Mouse (Mus musculus) urinary bladder, postnatal 25 days (tissue): ENCODE measurements around the gene Ciapin1.
"Not testable (repeated sequence)": the region's sequence is repeated elsewhere in the genome, so short reads cannot be mapped to it uniquely, and the experiment has no call there.

Experiments
- DNase-seq: peaks from one replicate; pipeline ENCODE4 v3.0.0; 2022; ENCODE audit warnings: low spot score

Gene Ciapin1

DNA sequence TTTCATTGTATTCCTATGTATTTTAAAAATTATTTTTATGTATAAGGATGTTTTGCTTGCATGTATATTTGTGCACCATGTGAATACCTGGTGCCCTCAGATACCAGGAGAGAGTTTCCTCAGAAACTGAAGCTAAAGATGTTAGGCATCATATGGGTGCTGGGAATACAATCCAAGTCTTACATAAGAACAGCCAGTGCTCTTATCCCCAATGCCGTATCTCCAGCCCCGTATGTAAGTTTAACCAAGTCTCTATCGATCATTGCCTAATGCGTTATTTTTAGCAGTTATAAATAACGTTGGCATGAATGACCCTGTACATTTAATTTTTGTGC, 18.8 kb upstream of the Ciapin1 start:
- DNase-seq: no peak

DNA sequence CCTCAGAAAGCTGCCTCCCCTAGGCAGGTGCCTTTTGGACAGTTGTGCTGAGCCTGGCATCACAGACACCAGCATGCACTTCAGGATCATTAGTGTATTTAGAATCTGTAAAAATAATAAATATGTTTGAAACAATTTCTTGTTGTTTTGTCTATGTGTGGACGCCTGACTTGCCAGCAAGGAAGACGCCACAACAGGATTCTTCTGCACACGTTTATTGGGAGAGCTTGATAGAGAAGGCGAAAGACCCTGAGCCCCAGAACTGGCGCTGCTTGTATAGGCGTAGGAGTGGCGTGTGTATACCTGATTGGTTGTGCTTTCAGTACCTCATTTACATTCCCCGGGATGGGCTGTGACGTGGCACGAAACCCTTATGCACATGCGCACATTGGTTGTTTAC, 16.6 kb upstream of the Ciapin1 start:
- not testable (repeated sequence) for DNase-seq

DNA sequence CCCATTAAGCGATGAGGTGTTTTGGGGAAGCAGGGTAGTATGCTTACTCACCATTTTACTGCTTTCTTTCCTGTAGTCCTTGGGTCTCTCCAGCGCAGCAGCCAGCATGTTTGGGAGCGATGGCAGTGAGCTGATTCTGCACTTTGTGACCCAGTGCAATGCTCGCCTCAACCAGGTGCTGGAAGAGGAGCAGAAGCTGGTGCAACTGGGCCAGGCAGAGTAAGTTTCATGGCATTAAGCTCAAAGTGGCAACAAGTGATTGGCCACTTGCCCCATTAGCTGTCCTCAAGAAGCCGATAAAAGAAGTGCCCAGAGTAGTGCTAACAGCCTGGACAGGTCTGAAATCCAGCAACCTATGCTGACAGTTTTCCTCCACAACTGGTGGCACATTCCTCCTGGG, 11.9 kb upstream of the Ciapin1 start:
- DNase-seq: no peak

DNA sequence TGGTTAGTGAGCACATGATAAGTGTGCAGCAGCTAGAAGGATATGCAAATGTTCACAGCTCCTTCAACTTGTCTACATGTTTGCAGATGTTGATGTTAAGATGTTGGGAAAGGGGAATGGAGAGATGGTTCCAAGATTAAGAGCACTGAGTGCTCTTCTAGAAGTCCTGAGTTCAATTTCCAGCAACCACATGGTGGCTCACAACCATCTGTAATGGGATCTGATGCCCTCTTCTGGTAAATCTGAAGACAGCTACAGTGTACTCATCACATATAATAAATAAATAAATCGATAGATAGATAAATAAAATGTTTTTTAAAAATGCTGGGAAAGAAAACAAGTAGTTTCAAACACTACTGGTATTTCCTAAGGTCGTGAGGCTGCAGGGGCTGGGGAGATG, 3.0 kb upstream of the Ciapin1 start:
- no peak for DNase-seq

DNA sequence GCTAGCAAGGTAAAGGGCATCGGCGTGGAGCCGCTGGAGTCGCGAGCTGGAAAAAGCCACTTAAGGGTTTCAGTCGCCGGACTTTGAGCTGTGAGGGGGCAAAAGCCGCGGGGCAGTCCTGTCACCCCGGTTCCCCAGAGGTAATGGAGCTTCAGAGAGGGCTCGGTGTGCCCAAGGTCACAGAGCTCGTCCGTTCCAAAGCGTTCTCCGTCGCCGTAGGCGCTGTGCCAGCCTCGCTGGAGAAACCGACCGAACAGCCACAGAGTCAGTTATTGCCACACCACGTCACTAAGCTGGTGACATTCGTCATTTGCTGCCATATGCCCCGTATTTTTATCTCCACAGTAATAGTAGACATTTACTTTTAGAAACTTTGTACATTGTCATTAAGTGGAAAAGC, 442 bp upstream of the Ciapin1 start:
- peak; percentile 58 for DNase-seq

DNA sequence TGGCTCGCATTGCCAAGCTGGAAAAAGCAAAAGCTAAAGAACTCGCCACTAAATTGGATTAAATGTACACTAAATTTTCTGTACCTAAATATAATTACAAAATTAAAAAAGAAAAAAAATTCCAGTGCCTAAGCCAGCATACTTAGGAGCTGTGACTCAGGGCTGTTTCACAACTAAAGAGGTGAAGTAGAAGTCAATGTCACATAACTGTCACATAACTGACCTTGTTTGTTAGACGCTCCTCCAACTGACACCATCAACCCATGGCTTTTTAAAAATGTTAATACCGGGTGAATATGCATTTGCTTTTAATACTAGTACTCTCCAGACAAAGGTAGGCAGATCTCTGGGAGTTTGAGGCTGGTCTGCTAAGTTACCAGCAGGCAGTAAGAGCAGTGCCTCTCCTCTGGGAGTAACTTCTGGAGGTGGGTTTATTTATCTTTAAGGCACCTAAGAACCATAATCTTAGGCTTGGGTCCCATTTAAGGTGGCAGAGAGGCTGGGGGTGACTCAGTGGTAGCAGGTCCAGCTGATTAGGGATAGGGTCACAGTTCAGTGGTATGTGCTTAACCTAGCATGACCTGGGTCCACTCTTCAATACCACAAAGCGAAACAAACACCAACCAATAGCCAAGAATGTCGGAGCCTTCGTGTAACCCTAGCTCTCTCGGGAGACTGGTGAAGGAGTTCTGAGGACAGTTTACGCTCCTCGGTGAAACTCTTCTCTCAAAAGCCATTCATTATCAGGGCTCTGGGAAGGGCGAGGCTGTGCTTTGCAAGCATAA, 1.5 kb downstream of the Ciapin1 start:
- DNase-seq: no peak

DNA sequence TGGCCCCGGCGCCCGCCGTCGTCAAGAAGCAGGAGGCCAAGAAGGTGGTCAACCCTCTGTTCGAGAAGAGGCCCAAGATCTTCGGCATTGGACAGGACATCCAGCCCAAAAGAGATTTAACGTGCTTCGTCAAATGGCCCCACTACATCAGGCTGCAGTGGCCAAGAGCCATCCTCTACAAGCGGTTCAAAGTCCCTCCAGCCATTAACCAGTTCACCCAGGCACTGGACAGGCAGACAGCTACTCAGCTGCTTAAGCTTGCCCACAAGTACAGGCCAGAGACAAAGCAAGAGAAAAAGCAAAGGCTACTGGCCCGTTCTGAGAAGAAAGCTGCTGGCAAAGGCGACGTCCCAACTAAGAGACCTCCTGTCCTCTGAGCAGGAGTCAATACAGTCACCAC, 2.4 kb downstream of the Ciapin1 start:
- DNase-seq: not testable (repeated sequence)

DNA sequence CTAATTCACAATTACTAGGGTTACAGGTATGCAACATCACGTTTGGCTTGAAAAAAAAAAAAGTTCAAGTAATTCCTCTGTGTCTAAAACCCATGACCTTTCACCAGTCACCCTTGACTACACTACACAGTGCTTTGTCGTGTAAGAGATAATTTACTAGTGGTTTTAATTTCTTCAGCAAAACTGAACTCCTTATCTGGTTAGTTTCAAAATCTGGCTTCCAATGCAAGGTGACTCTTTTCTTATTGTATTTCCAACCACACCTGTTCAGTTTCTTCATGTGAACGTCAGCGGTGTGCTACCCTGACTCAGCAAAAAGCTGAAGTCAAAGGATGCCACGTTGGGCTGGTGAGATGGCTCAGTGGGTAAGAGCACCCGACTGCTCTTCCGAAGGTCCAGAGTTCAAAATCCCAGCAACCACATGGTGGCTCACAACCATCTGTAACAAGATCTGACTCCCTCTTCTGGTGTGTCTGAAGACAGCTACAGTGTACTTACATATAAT, 4.2 kb downstream of the Ciapin1 start:
- DNase-seq: not testable (repeated sequence)

DNA sequence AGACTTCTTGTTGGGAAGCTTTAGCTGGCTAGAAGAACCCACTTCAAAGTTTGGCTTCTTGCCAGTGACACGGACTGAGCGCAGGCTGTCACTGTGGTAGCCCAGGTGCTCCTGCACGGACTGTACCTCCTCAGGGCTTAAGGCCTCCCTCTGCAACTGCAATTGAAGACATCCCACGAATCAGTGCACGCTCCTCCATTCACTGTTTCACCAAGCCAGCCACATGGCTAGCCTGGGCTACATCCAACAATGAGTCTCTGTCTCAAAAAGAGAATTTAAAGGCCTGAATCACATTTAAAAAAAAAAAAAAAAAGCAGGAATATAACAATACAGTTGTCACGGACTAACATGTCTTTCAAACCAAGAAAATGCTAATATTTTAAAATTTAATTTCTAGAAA, 9.9 kb downstream of the Ciapin1 start:
- DNase-seq: no peak

DNA sequence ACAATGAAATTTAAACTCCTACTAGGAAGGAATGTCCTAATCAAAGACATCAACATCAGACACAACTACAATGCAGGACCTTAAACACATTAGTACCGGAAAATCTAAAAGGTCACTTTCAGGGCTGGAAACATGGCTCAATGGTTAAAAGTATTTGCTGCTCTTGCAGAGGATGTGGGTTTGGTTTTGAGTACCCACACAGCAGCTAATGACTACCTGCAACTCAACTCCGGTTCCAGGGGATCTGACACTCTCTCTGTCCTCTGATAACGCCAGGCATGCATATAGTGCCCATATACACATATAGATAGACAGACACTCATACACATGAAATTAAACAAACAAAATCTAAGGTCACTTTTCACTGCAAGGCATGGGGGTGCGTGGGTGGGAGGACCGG, 11.9 kb downstream of the Ciapin1 start:
- DNase-seq: no peak

DNA sequence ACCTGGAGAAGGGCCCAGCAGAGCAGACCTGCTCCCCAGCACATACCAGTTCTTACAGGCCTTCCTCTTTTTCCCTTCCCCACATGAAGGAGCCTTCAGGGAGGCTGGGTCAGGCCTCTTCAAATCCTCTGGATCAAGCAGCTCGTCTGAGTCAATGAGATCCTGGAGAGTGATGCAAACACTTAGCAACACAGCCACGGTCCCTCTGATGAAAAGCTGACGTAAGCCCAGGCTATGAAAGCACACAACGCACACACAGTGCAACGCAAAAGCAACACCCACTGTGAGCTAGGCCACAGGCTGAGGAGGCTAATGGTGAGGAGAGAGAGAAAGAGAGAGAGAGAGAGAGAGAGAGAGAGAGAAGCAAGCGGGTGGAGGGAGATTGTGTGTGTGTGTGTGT, 13.0 kb downstream of the Ciapin1 start:
- no peak for DNase-seq

DNA sequence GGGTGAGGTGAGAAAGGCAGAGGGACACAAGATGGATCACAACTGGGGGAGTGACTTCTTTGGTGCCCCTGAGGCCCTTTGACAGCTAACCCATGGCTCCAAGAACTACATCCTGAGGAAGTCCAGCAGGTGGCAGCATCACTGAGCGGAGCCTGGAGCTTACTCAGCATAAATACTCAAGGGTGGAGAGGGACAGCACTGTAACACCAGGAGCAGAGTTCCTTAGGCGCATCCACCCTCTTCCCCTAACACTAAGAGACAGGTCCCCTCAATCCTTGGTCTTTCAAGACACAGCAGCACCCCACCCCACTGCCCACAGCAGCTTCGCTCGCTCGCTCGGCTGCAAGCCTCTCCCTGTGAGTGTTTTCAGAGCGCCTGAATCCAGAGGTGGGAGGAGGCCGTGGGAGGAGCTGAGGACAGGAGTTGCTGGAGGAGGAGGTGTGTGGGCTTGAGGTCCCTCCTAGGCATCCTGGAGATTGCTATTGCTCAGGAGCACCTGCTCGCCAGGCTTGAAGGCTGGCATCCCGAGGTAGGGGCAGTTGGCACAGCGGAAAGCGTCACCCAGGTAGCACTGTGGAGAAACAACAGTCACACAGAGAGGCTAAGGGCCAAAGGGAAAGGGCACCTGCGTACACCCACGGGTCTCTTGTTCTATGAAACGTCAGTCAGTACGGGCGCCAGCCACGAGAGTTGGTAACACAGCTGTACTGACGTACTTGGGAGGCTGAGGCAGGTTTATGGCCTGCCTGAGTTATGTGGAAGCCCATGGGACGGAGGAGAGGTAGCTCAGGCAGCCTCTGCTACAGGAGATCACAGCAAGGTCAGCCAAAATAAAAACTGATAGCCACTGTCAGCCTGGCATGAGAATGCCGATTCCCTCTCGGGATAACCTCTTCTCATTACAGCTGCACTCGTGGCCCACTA, 15.3 kb downstream of the Ciapin1 start:
- DNase-seq: peak; percentile 51

DNA sequence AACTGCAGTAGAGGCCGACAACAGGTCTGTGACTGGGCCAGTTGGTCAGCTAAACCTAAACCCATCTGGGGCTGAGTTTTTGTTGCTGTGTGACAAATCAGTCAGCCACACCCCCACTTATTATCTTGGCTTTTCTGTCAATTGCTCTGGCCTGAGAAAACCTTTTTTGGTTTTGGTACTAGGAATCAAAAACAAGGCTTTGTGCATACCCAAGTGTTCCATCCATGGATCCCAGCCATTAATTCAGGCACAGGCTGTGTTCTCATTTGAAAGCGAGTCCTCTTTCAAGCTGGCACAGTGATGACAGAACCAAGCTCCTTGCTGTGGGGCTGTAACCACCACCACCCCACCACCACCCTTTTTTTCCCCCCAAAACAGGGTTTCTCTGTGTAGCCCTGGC, 16.8 kb downstream of the Ciapin1 start:
- DNase-seq: no peak

DNA sequence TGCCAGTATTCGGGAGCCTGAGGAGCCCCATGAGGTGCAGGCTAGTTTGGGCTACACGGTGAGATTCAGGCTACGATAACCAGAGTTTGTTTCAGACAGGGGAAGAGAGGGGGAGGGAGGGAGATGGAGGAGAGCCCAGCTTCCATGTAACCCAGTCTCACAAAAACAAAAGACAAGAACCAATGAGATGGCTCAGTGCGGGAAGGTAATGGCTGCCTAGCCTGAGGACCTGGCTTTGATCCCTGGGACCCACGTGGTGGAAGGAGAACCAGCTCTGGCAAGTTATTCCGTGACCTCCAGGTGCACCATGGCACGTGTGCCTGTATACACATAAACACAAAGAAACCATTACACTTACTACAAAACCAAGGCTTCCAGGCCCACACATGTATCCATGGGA, 17.6 kb downstream of the Ciapin1 start:
- DNase-seq: no peak

DNA sequence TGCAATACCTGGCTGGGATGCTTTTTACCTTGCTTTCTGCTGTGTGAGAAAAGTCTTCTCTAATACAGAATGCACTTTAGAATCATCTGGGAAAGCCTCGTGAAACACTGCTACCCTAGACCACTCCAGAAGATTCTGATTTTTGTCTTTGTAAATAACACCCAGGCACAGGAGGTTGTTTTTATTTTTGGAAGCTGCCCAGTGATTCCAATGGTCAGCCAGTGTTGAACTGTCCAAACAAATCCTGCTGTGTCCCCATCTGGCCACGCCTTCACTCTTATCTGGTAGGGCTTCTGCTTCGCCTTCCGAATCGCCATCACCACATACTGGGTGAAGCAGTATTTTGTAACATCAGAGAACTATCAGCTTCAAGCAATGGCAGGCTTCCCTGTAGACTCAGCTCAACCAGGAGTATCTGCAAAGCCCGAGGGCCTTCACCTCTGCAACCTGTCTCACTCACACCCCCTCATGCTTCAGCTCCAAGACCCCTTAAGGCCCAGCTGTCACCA, 18.4 kb downstream of the Ciapin1 start:
- DNase-seq: no peak

DNA sequence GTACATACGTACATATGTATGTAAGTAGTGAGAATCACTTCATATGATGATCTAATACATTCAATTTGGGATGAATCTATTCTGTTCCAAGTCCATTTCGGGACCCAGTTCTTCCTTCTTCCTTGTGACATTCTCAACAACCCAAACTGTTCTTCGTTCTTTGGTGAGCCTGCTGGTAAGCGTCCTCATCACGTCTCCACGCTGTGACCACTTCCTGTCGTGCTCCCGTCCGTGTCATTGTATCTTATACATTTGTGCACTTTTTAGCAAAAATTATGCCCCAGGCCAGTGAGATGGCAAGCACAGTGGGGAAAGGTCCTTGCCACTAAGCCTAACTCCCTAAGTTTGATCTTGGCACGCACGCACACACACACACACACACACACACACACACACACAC, 20.2 kb downstream of the Ciapin1 start:
- no peak for DNase-seq

DNA sequence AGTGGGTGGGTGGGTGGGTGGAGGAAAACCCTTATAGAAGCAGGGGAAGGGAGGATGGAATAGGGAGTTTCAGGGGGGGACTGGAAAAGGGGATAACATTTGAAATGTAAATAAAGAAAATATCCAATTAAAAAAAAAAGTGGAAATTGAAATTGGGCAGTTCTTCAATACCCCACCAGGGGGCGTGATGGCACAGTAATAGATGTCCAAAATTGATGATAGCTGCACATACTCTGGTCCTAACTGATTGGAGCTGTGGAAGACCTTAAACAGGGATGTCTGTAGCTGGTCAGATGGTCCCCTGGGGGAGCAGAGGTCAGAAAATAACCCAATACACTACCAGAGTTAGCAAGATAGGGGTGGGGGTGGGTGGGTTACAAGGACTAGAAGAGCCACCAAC, 23.6 kb downstream of the Ciapin1 start:
- no peak for DNase-seq

DNA sequence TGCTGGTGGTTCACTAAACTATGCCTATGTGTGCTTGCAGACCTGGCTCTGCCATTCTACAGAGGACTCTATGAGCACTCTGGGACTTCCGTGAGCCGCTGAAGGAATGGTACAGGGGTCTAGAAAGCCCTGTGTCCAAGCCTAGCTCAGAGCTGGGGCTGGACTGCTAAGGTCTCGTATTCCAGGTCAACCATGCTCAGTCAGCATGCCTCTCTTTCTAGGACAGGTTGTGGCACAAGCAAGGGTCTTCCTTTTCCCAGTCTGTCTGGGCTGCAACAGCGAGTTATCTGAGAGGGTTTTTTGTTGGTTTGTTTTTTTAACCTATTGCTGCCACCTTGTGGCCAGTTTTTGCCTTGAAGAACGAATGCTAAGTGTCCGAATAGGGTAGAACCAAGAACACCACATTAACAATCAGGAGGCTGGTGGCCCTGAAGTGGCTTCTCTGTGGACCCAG, 25.5 kb downstream of the Ciapin1 start:
- DNase-seq: peak; percentile 83

DNA sequence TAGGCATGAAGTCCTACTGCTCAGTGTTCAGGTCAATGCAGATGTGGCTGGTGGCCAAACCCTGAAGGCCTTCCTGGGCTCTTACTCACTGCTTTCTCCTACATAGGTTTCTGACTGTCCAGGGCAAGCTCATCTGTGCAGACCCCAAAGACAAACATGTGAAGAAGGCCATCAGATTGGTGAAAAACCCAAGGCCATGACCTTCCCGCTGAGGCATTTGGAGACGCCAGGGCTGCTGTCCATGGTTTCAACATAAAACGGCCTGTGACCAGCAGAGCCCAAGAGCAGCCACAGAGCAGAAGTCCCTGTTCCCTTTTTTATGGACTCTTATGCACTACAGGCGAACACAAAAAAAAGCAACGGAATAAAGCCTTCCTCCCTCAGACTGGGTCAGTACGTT, 26.5 kb downstream of the Ciapin1 start:
- DNase-seq: no peak

DNA sequence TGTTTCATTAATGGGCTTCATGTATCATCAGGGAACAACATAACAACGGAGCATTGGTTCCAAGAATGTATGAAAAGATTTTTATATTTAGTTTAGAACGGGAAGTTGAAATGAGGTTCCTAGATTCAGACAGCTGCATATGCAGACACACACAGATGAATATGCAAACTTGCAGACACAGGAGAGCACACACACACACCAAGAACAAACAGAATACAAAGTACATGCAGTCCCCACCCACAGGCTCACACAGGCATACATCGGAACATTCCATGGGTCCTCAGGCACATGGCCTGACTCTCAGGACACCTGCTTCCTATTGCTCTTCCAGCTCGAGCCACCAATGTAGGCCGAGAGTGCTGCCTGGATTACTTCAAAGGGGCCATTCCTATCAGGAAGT, 27.3 kb downstream of the Ciapin1 start:
- no peak for DNase-seq

DNA sequence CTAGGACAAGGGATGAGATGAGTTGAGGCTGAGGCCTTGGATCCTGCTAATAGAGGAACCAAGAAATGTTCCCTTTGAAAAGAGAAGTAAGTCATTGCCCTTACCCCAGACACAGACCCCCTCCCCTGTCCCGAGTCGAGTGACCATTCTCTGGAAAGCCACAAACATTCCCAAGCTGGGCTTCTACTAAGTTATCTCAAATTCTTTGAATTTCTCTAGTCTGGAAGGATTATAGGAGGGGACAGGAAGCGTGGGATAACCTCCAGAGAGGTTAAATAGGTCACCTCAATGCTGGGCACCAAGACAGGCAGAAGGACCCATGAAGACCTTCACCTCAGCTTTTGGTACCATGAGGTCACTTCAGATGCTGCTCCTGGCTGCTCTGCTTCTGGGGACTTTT, 28.0 kb downstream of the Ciapin1 start, which contains the start of gene Ccl17:
Gene Ccl17 (plus strand): TSS at position 301 of the 400 bp plus-strand sequence.
- DNase-seq: no peak

DNA sequence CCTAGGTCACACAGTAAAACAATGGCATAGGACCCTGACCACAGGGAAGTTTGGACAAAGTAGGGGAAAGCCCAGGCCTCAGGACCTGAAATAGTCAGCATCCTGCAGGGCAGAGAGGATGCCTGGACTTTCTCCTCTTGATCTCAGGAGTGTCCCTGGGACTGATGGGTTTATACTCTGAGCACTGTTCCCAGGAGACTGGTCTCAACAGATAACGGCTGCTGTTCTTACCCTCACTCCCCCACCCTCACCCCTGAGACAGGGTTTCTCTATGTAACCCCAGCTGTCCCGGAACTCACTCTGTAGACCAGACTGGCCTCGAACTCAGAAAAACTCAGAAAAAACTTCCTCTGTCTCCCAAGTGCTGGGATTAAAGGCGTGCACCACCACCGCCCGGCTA, 29.8 kb downstream of the Ciapin1 start:
- no peak for DNase-seq

DNA sequence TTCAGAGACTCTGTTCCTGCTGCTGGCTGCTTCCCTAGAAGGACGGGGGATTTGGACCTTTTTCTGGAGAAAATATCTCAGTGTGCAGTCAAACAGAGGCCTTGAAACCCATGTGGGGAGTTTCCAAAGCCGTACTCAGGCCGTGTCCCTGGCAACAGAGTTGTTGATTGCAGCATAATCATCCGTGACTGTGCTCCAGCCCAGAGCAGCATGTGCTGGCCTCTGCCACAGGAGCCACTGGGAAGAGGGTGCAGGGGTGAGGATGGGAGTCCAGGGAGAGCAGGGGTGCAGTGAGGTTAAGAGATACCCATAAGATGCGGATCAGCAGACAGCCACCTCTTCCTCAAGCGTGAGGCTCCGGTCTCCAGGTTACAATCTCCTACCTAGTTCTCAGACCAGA, 30.7 kb downstream of the Ciapin1 start:
- DNase-seq: no peak
